Mouse (Mus musculus): Measurements from ENCODE around the gene Arhgap35. TPM values are rescaled to one million over a fixed set of nuclear protein-coding genes. Genes with fewer than 3 reads are reported as not detected.
"Not testable (repeated sequence)": the region's sequence is repeated elsewhere in the genome, so short reads cannot be mapped to it uniquely, and the experiment has no call there.

Arhgap35 gene
- total RNA-seq, 2 experiments from 2014 or later = 129 to 133 TPM

- DNase-seq (ENCODE audit: low spot score in 2 of 2) = no peak
Observed at GRCm38 (mm10) chr7:16608046-16608445, 6.7 kb downstream of the Arhgap35 start.

- DNase-seq (ENCODE audit: low spot score in 2 of 2) = not testable (repeated sequence)
Observed at GRCm38 (mm10) chr7:16606808-16607207, 8.0 kb downstream of the Arhgap35 start.

GRCm38 (mm10) chr7:16604141-16604540 lies 10.7 kb downstream of the Arhgap35 start:
- no peak for DNase-seq (ENCODE audit: low spot score in 2 of 2)

- DNase-seq (ENCODE audit: low spot score in 2 of 2) = no peak
Observed at GRCm38 (mm10) chr7:16601683-16602102, 13.1 kb downstream of the Arhgap35 start.

GRCm38 (mm10) chr7:16599006-16599405 lies 15.8 kb downstream of the Arhgap35 start:
- no peak for DNase-seq (ENCODE audit: low spot score in 2 of 2)

GRCm38 (mm10) chr7:16591292-16591691 lies 23.5 kb downstream of the Arhgap35 start:
- no peak for DNase-seq (ENCODE audit: low spot score in 2 of 2)

- no peak for DNase-seq (ENCODE audit: low spot score in 2 of 2)
Observed at GRCm38 (mm10) chr7:16587649-16588048, 27.1 kb downstream of the Arhgap35 start.

- DNase-seq (ENCODE audit: low spot score in 2 of 2) = no peak
Observed at GRCm38 (mm10) chr7:16584384-16584783, 30.4 kb downstream of the Arhgap35 start.

- DNase-seq (ENCODE audit: low spot score in 2 of 2) = no peak
Observed at GRCm38 (mm10) chr7:16583775-16584174, 31.0 kb downstream of the Arhgap35 start.

- DNase-seq (ENCODE audit: low spot score in 2 of 2) = no peak
Observed at GRCm38 (mm10) chr7:16582299-16582698, 32.5 kb downstream of the Arhgap35 start.

- no peak for DNase-seq (ENCODE audit: low spot score in 2 of 2)
Observed at GRCm38 (mm10) chr7:16581276-16582100, 33.3 kb downstream of the Arhgap35 start.

GRCm38 (mm10) chr7:16576719-16577118 lies 38.1 kb downstream of the Arhgap35 start:
- no peak for DNase-seq (ENCODE audit: low spot score in 2 of 2)

- no peak for DNase-seq (ENCODE audit: low spot score in 2 of 2)
Observed at GRCm38 (mm10) chr7:16571191-16571590, 43.6 kb downstream of the Arhgap35 start.

GRCm38 (mm10) chr7:16570737-16571136 lies 44.1 kb downstream of the Arhgap35 start:
- DNase-seq (ENCODE audit: low spot score in 2 of 2) = no peak

GRCm38 (mm10) chr7:16564491-16564890 lies 50.3 kb downstream of the Arhgap35 start:
- no peak for DNase-seq (ENCODE audit: low spot score in 2 of 2)

GRCm38 (mm10) chr7:16557783-16558538 lies 56.8 kb downstream of the Arhgap35 start:
- DNase-seq (ENCODE audit: low spot score in 2 of 2) = no peak

GRCm38 (mm10) chr7:16557251-16557650 lies 57.5 kb downstream of the Arhgap35 start:
- DNase-seq (ENCODE audit: low spot score in 2 of 2) = no peak

GRCm38 (mm10) chr7:16554215-16554614 lies 60.6 kb downstream of the Arhgap35 start:
- no peak for DNase-seq (ENCODE audit: low spot score in 2 of 2)

GRCm38 (mm10) chr7:16551581-16551980 lies 63.2 kb downstream of the Arhgap35 start:
- DNase-seq (ENCODE audit: low spot score in 2 of 2) = no peak

GRCm38 (mm10) chr7:16549299-16549698 lies 65.5 kb downstream of the Arhgap35 start:
- DNase-seq (ENCODE audit: low spot score in 2 of 2) = no peak

GRCm38 (mm10) chr7:16544770-16545169 lies 70.0 kb downstream of the Arhgap35 start:
- DNase-seq (ENCODE audit: low spot score in 2 of 2) = no peak

- DNase-seq (ENCODE audit: low spot score in 2 of 2) = no peak
Observed at GRCm38 (mm10) chr7:16537220-16537903, 77.4 kb downstream of the Arhgap35 start.
